Mouse (Mus musculus): ENCODE measurements around the gene Marc2.

The Marc2 gene

GRCm38 (mm10) chr1:184810780-184811575 is 35.3 kb downstream of the Marc2 start, which contains the start of gene Marc1:
TSS of gene Marc1 (minus strand) at chr1:184811313.
- ATAC-seq (ENCODE audit: insufficient number of reproducible peaks, low FRiP score, low TSS enrichment), result no peak

- no peak for ATAC-seq (ENCODE audit: insufficient number of reproducible peaks, low FRiP score, low TSS enrichment)
Measured at GRCm38 (mm10) chr1:184809578-184810001, 36.7 kb downstream of the Marc2 start.

GRCm38 (mm10) chr1:184808418-184809012 is 37.7 kb downstream of the Marc2 start:
- ATAC-seq (ENCODE audit: insufficient number of reproducible peaks, low FRiP score, low TSS enrichment), result no peak

- no peak for ATAC-seq (ENCODE audit: insufficient number of reproducible peaks, low FRiP score, low TSS enrichment)
Measured at GRCm38 (mm10) chr1:184807627-184808417, 38.4 kb downstream of the Marc2 start.

- no peak for ATAC-seq (ENCODE audit: insufficient number of reproducible peaks, low FRiP score, low TSS enrichment)
Measured at GRCm38 (mm10) chr1:184807123-184807522, 39.1 kb downstream of the Marc2 start.

GRCm38 (mm10) chr1:184805749-184806148 is 40.5 kb downstream of the Marc2 start:
- ATAC-seq (ENCODE audit: insufficient number of reproducible peaks, low FRiP score, low TSS enrichment), result no peak

- no peak for ATAC-seq (ENCODE audit: insufficient number of reproducible peaks, low FRiP score, low TSS enrichment)
Measured at GRCm38 (mm10) chr1:184793163-184793876, 52.9 kb downstream of the Marc2 start.

GRCm38 (mm10) chr1:184791109-184791508 is 55.1 kb downstream of the Marc2 start:
- no peak for ATAC-seq (ENCODE audit: insufficient number of reproducible peaks, low FRiP score, low TSS enrichment)

GRCm38 (mm10) chr1:184786376-184787151 is 59.7 kb downstream of the Marc2 start:
- no peak for ATAC-seq (ENCODE audit: insufficient number of reproducible peaks, low FRiP score, low TSS enrichment)

- ATAC-seq (ENCODE audit: insufficient number of reproducible peaks, low FRiP score, low TSS enrichment), result no peak
Measured at GRCm38 (mm10) chr1:184783641-184784040, 62.6 kb downstream of the Marc2 start.

GRCm38 (mm10) chr1:184782161-184782513 is 64.1 kb downstream of the Marc2 start:
- no peak for ATAC-seq (ENCODE audit: insufficient number of reproducible peaks, low FRiP score, low TSS enrichment)

GRCm38 (mm10) chr1:184781286-184782160 is 64.7 kb downstream of the Marc2 start:
- ATAC-seq (ENCODE audit: insufficient number of reproducible peaks, low FRiP score, low TSS enrichment), result no peak

GRCm38 (mm10) chr1:184778157-184778556 is 68.1 kb downstream of the Marc2 start:
- ATAC-seq (ENCODE audit: insufficient number of reproducible peaks, low FRiP score, low TSS enrichment), result no peak

- no peak for ATAC-seq (ENCODE audit: insufficient number of reproducible peaks, low FRiP score, low TSS enrichment)
Measured at GRCm38 (mm10) chr1:184777061-184777795, 69.0 kb downstream of the Marc2 start.

- ATAC-seq (ENCODE audit: insufficient number of reproducible peaks, low FRiP score, low TSS enrichment), result no peak
Measured at GRCm38 (mm10) chr1:184775289-184775688, 71.0 kb downstream of the Marc2 start.

GRCm38 (mm10) chr1:184771891-184772249 is 74.4 kb downstream of the Marc2 start:
- ATAC-seq (ENCODE audit: insufficient number of reproducible peaks, low FRiP score, low TSS enrichment), result 0 out of 2 replicates have a peak, but pooled peaks have one; percentile 22

GRCm38 (mm10) chr1:184771202-184771890 is 74.9 kb downstream of the Marc2 start:
- ATAC-seq (ENCODE audit: insufficient number of reproducible peaks, low FRiP score, low TSS enrichment), result peak; percentile 36; the same call in 1 of the 2 replicates

Measured in cerebellum, adult (tissue).